Mouse (Mus musculus): ENCODE measurements around the gene A430005L14Rik. TPM values are rescaled to one million over a fixed set of nuclear protein-coding genes. Genes with fewer than 3 reads are reported as not detected.

The A430005L14Rik gene
- polyA plus RNA-seq, 1 experiment from 2014 or later = 56.1 TPM

DNA sequence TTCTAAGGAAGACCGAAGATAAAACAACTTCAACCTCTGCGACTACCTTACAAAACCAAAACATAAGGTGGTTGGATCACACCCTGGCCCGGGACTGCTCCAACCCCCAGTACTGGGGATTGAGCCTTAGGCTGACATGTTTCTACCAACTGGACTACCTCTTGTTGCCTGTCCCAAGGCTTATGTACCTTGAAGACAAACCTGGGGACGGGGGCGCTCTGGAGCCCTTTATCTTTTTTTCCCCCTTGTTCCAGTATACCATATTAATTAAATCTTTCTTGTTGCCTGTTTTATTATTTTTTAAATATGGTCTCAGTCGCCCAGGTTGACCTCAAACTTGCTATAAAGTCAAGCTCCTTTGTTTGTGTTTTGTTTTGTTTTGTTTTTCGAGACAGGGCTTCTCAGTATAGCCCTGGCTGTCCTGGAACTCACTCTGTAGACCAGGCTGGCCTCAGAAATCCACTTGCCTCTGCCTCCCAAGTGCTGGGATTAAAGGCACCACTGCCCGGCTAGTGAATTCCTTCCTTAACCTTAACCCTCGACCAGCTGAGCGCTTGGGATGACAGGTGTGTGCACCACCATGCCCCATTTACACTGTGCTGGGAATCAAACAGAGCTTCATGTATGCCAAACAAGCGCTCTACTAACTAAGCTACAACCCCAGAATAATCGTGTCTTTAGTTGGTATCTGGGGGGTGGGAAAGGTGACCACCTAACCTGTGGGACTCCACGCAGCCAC is 54.0 kb downstream of the A430005L14Rik start:
- ATAC-seq = peak; percentile 47
- Histone ChIP-seq H3K27me3 (ENCODE audit: insufficient read depth, low read length) (no peaks in the 10 kb centered on the region), H3K9me3 (ENCODE audit: low read length) (no peaks in the 10 kb centered on the region), H3K9ac (replicated peaks) (peak overlapping the region; percentile 95), H3K4me2 (ENCODE audit: low read depth, low read length) (peak overlapping the region; percentile 96), H3K27ac (ENCODE audit: low read depth) (no peak overlapping the region; the same call in 1 of the 2 replicates), H3K4me3 (ENCODE audit: low read depth, low read length) (peak overlapping the region; percentile 91), H3K4me1 (ENCODE audit: insufficient read depth) (peaks cover 18% of the 10 kb centered on the region), H3K36me3 (replicated peaks; ENCODE audit: insufficient read depth, low read length) (peaks cover 14% of the 10 kb centered on the region)
- no peak for DNase-seq
- TF ChIP-seq CTCF (IDR thresholded peaks at IDR 0.05; ENCODE audit: low read depth) (no peak), EP300 (IDR thresholded peaks at IDR 0.05; ENCODE audit: low read depth) (no peak)
- WGBS (ENCODE audit: insufficient replicate concordance) = 29% methylated on average over 13 of the region's 13 CpGs

Other genes starting within 250 kb of the A430005L14Rik start
- 3.6 and 4.6 TPM in 2 replicates for gene Dffb, start 17.9 kb downstream of the A430005L14Rik start, polyA plus RNA-seq (2015; fragmentation: Nextera tagmentation; extraction: Ambion mirVana)
- 1.9 and 2.5 TPM in 2 replicates for gene Cep104, start 18.0 kb downstream of the A430005L14Rik start, polyA plus RNA-seq (2015; fragmentation: Nextera tagmentation; extraction: Ambion mirVana)
- gene Lrrc47, start 54.5 kb downstream of the A430005L14Rik start, polyA plus RNA-seq (2015; fragmentation: Nextera tagmentation; extraction: Ambion mirVana) = 9.4 and 11.7 TPM in 2 replicates
- gene Smim1, start 69.0 kb downstream of the A430005L14Rik start, polyA plus RNA-seq (2015; fragmentation: Nextera tagmentation; extraction: Ambion mirVana) = 86.4 and 93.6 TPM in 2 replicates
- not detected in 2 replicates for gene Ccdc27, start 85.4 kb downstream of the A430005L14Rik start, polyA plus RNA-seq (2015; fragmentation: Nextera tagmentation; extraction: Ambion mirVana)
- gene Trp73, start 183.0 kb downstream of the A430005L14Rik start, polyA plus RNA-seq (2015; fragmentation: Nextera tagmentation; extraction: Ambion mirVana) = not detected in 2 replicates
- gene Wrap73, start 185.1 kb downstream of the A430005L14Rik start, polyA plus RNA-seq (2015; fragmentation: Nextera tagmentation; extraction: Ambion mirVana) = 12.4 and 14.1 TPM in 2 replicates
- gene Tprgl, start 203.4 kb downstream of the A430005L14Rik start, polyA plus RNA-seq (2015; fragmentation: Nextera tagmentation; extraction: Ambion mirVana) = 74.4 and 83.4 TPM in 2 replicates
- gene Megf6, start 213.5 kb downstream of the A430005L14Rik start, polyA plus RNA-seq (2015; fragmentation: Nextera tagmentation; extraction: Ambion mirVana) = 0.67 and 0.89 TPM in 2 replicates

All from liver, postnatal 0 days (tissue).